Mouse (Mus musculus) c-Kit-positive CD71-positive TER-119-negative erythroid progenitor cells, embryonic 14.5 days (primary cell): ENCODE results near the gene Nudt1.
"Not testable (repeated sequence)": the region's sequence is repeated elsewhere in the genome, so short reads cannot be mapped to it uniquely, and the experiment has no call there.

Experiments
- DNase-seq: peaks from one replicate; pipeline ENCODE4 v3.0.0-alpha.2; 2013; ENCODE audit warnings: low read depth

Gene Nudt1

DNA sequence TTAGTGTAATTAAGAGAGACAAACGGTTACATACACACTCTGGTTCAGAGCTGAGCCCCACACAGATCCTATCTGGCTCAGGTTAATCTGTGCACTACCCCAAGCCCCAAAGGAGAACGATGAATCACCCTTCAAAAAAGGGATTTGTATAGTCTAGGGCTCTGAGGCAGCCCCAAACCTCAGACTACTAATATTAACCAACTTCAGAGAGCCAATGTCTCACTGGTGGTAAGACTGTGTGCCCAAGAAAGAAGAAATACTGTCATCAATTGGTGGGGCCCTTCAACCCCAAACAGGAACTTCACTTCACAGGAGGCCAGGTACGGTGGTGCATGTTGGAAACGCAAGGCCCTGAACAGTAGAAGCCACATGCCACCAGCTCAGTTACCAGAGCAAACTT, 23.8 kb downstream of the Nudt1 start:
- DNase-seq = no peak

DNA sequence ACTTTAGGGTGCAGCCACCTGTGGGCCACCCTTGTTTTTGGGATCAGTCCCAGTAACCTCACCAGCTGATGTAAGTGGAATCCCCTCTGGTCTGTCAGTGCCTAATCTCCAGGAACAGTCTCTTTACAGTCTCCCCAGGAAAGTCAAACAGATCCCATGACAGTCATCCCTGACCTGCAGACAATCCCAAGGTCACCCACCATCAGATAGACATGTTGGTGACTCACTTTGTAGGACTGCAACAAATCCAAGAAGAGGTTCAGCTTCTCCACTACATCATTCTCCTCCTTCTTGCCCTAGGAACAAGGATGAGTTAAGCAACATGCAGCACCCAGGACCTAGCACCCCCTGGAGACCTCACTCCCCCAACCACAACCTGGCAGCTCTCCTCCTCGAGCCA, 24.6 kb downstream of the Nudt1 start:
- no peak for DNase-seq

DNA sequence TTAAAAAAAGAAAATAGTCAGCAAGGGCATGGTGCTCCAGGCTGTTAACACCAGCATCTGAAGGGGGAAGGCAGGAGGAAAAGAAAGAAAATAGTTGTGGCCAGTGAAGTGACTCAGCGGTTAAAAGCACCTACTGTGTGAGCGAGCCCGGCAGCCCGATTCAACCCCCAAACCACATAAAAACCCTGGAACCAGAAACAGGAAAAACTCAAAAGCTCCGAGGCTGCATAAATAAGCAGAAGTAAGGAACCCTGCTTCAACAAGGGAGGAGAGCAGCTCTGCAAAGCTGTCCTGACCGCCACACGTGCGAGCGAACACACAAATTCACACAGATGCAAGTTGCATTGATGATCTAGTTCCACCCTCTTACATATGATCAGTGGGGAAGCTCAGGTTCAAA, 28.4 kb downstream of the Nudt1 start:
- no peak for DNase-seq

DNA sequence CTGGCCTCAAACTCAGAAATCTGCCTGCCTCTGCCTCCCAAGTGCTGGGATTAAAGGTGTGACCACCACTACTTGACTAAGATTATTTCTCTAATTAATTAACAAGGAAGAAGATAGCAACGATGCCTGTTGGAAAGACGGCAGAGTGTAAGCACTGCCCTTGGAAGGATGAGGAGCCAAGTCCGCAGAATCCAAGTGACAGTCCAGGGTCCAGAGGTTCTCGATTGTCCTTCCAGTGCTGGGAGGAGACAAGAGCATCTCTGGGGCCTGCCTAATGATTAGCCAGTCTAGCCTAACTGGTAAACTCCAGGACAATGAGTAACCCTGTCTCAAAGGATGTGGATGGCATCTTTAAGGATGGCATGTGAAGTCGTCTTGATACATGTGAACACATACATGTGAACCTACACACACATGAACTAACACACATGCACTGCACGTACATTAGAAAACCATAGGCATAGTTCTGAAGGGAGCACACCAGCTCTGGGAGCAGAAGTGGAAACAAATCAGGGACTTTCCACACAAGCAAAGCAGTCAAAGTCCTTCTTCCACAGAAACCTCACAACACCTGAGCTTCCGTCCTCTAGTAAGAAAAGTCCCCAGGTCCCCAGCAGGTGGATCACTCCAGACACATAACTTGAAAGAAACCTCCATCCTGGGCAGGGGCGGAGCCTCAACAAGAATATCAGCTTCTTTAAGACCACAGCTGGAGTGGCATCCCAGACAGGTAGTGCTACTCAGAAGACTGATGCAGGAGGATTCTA, 29.5 kb downstream of the Nudt1 start:
- DNase-seq = no peak

DNA sequence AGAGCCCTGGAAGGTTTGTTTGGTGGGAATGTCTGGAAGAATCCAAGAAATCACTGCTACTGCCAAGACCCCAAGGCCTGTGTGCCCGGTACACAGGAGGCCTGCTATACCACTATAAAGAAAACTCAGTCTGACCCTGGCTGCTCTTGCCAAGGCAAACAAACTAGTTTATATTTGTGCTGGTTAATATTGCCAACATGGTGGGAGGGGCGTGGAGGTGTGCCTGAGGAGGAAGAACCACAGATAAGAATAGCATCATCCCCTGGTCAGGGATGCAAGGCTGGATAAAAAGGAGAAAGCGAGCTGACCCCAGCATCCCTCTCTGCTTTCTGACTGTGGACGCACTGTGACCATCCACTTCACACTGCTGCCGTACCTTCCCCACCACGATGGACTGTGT, 30.9 kb downstream of the Nudt1 start:
- DNase-seq = no peak

DNA sequence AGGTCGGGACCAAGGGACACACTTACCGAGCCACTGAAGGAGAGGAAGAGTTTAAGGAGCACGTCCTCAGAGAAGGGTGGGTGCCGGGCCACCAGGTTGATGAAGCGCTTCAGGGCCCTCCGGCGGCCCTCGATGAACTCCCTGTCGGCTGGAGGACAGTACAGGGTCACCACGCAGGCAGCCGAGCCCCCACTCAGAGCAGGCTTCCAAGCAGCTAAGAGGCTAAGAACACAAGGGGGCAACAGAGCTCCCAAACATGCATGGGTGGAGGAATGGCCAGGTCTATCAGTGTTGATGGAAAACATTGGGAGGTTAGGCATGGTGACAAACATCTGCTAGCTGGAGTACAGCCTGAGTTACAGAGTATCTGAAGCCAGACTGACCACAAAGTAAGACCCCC, 34.5 kb downstream of the Nudt1 start:
- no peak for DNase-seq

DNA sequence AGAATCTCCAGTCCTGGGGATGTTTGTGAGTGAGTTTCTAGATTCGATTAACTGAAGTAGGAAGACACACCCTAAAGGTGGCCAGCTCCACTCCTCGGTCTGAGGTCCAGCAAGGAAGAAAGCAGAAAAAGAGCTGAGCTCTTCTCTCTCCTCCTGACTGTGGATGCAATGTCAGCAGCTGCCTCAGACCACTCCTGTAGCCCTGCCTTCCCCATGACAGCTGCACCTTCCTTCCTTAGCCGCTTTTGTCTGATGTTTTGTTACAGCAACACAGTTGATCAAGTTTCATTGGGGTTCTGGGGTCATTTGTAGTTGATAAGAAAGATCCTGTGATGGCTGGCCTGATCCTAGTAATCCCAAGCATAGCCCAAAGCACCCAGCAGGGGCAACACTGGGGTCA, 36.0 kb downstream of the Nudt1 start:
- DNase-seq = no peak

DNA sequence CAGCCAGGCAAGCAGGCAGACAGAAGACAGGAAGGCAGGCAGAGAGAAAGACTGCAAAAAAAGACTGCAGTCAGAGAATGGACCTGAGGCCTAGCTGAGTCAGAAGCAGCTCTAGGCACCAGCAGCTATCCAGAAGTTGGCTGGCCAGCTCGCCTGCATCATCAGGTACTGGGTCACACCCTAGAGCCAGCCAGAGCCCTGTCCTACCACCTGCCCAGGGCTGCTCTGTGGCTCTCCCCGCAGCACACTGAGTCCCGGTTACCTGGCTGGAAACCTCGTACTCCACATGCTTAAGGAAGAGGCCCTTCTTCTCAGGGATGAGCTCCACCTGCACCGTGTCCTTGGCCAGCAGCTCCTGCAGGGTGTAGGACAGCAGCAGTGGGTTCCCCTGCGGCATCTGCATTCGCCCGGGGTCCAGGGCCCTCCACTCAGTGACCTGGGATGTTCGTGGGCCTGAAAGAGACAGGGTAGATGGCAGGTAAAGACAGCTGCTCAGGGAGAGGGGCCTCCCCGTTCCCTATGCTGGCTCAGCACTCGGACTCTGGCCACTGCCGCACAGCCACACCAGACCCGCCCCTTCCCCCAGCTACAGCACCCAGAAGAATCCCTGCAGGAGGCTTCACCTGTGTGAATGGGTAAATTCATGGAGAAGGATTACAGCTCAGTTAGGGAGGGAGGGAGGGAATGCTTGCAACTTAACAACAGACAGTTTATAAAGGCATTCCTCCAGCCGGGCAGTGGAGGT, 38.6 kb downstream of the Nudt1 start:
- no peak for DNase-seq

DNA sequence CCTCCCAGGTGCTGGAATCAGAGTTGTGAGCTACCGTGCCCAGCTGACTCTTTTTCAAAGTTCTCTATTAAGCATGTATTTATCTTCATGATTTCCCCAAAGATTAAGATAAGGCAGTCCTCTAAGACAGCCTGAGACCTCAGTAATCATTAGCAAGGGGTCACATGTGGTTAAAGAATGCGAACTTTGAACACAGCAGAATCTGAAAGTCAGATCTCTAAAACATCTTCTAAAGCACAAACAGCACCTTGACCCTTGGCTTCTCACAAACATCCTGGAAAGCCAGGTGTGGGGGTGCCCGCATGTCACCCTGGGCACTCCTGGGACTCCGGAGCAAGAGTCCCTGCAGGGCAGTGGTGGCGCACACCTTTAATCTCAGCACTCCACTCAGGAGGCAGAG, 43.0 kb downstream of the Nudt1 start:
- no peak for DNase-seq

DNA sequence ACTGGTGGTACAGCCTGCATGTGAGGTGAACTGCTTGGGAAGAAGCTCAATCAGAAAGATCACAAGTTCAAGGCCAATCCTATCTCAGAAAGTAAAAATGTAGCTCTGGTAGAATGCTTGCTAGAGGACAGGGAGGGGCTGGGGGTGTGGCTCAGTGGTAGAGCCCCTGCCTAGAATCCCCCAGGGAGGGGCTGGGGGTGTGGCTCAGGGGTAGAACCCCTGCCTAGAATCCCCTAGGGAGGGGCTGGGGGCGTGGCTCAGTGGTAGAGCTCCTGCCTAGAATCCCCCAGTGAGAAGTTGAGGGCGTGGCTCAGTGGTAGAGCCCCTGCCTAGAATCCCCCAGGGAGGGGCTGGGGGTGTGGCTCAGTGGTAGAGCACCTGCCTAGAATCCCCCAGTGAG, 46.7 kb downstream of the Nudt1 start:
- not testable (repeated sequence) for DNase-seq

DNA sequence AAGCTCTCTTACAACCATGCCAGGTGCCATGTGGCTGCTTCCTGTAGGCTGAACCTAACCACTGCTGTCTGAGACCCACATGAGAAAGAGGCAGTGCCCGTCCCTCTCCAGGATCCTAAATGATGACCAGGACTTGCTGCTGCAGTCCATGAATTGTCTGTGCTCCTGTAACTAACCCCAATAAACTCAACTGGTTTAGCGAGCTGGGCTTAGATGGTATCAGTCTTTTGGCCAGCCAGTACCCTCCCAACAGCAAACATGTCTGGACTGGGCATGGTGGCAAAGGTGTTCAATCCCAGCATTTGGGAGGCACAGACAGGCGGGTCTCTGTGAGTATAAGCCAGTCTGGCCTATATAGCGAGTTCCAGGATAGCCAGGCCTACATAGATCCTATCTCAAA, 47.5 kb downstream of the Nudt1 start:
- no peak for DNase-seq

DNA sequence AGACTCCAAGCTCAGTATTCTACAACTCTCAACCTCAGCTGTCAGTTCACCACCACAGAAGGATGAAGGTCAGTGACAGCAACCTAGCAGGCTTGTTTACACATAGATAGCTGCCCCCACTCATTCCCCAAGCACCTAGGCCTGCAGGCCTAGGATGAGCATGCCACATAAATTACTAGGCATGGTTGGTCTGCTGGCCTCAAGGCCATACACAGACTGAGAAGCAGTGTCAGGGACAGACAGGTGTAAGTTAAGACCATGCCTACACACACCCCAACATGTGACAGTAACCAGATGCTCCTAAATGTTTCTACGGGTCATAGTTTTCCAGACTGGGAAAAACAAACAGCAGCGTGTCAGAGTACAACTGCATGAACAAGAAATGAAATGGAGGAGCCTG, 48.0 kb downstream of the Nudt1 start:
- no peak for DNase-seq

DNA sequence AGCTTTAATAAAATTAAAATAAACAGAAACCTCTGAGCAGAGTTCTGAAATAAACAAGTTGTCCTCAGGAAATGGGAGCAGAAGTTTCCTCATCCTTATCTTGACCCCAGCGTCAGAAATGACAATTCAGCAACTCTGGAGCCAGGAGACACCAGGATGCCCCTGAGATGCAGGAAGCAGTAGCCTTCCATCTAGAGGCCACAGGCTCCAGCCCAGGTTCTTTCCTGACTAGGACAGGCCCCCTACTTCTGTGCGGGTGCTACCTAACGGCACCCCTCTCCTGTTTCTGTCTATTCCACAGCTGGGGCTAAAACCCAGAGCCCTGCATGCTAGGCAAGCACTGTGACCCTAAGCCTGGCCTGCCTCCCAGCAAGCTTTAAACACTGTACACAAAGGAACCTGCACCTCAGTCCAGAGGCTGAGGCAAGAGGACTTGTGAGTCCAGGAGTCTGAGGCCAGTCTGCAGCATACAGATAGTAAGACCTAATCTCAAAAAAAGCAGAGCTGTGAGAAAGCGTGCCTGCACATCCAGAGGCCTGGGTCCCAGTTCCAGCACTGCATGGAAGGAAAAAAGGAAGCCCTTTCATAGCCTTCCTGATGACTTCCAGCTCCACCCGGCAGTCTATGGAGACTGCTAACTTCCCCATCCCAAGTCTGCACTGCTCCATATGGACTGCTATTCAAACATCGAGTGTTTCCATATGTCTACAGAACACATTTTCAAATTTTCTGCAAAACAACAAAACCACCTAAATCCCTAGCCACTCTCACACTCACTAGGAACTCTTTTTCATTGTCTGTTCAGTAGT, 49.2 kb downstream of the Nudt1 start:
- no peak for DNase-seq

DNA sequence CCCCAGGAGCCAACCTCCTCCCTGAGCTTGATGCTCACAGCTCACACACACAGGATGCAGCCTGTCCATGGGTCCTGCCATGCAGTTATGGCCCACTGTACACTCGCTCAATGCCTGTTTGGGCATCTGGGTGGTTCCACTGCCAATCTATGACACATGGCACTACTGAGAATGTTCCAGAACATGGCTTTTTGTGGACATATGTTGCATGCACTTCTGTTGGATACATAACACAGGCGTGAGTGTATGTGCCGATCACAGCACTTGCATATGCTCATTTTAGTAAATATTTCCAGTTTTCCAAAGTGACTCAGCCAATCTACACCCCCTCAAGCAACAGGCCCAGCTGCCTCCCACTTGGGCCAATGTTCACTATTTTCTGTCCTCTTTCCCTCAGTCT, 50.2 kb downstream of the Nudt1 start:
- no peak for DNase-seq

DNA sequence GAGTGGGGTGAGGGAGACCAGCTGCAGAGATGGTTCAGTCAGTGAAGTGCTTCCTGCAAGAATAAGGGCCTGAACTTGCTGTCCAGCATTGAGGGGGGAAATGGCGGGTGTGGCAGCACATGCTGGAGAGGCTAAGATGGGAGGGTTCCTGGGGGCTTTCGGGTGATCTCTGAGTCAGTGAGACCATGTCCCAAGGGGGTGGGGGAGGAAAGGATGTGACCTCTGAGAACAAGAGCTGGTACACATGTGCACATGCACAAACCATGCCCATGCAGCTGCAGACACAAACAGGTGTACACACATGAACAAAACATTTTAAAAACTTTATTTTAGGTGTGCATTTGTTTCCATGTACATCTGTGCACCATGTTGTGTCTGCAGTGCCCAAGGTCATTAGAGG, 52.3 kb downstream of the Nudt1 start:
- no peak for DNase-seq

DNA sequence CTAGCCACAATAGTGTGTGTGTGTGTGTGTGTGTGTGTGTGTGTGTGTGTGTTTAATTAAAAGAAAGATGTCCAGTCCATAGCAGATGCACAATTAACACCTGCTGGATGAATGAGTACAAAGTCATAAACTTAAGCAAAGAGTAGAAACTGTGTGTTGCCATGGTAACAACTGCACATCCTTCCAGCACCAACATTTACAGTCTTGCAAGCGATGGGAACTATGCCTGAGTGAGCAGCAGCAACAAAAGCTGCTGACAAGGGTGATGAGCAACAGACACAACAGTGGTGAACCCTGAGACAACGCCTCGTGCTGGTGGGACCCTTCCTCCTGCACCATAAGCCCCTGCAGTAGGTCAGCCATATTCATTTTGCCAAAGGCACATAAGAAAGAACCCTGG, 52.8 kb downstream of the Nudt1 start:
- no peak for DNase-seq

DNA sequence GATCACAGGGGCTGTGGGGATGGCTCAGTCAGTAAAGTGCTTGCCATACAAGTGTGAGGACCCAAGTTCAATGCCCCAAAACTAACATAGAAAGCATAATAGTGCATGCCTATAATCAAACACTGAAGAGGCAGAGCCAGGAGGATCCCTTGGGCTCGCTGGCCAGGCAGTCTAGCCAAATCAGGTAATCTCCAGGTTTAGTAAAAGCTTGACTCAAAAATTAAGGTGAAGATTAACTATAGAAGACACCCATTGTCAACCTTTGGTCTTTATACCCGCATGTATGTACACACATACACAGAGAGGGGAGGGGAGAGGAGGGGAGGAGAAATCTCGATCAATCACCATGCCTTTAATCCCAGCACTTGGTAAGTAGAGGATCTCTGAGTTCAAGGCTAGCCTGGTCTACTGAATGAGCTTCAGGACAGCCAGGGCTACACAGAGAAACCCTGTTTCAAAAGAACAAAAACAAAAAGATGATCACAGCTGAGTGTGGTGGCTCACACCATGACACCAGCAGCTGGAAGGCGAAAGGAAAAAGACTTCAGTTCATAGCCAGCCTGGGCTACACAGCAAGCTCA, 53.9 kb downstream of the Nudt1 start:
- no peak for DNase-seq

DNA sequence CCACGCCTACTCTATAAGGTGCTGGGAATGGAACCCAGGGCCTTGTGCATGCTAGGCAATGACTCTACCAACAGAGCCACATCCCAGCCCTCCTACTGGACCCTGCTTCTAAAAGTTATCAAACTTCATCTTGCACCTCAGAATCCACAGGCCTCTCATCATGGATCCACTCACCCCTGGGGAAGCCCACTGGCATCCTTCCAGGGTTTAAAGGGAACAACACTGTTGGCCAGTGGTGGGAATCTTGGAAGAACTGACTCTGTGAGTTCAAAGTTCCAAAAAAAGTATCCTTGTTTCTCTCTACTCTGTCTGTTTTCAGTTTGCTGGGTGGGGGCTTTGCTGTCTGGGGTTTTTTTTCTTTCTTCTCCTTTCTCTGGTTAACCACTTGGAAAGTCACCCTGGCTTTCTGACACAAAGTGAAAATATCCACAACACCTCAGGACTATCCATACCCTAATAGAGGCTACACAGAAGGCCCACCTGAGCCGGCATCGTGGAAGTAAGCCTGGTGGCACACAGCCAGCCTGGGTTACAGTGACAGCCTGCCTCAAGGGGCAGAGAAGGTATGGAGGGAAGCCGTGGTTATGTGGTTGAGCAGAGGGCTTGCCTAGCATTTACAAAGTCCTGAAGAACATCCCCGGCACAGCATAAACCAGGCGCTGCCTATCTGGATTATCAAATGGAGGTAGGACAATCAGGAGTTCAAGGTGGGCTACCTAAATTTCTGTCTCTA, 56.8 kb downstream of the Nudt1 start:
- no peak for DNase-seq

DNA sequence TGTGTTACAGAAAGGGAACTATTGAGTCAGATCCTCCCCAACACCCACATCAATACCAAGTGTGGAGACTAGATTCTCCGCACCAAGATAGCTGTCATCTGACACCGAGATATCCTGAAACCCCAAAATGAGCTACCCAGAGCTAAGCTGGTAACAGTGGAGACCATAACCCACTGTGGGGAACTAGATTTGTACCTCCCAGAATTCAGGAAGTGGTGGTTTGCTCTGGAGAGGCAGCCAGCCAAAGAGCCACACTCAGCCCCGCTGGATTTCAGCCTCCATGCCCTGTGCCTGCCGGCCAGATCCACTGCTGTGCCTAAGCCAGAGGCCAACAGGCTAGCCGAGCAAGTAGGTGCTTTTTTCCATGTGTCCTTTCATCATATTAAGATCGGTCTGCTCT, 57.8 kb downstream of the Nudt1 start:
- no peak for DNase-seq

DNA sequence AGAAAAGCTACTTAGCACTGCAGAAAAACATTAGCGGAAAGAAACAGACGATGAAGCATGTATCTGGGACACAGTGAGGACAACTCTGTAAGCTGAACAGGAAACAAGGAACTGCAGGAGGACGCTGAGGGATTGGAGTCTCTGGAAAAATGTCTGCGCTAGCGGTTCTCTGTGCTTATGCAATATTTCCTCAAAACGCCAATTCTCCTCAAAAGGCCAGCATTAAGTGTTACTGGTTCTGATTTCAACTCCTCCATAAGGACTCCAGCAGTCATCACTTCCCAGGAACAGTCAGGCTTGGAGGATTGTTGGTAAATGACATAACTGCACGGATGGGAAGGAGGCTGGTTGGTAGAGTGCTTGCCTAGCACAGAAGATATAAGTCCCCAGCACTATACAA, 59.7 kb downstream of the Nudt1 start:
- DNase-seq = no peak

DNA sequence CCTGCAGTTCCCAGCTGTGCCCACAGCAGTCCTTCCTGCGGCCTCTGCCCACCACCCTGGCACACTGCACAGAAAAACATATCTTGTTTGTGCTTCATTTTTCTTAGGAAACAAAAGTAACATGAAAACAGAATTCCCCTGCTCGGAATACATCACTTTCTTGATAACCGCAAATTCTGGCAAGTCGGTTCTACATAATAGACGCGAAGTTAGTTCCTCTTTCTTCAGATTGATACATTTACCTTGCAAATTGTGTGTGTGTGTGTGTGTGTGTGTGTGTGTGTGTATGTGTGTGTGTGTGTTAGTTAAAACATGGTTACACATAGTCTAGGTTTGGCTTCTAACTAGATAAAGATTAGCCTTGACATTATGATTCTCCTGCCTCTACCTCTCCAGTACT, 61.2 kb downstream of the Nudt1 start:
- DNase-seq = no peak

DNA sequence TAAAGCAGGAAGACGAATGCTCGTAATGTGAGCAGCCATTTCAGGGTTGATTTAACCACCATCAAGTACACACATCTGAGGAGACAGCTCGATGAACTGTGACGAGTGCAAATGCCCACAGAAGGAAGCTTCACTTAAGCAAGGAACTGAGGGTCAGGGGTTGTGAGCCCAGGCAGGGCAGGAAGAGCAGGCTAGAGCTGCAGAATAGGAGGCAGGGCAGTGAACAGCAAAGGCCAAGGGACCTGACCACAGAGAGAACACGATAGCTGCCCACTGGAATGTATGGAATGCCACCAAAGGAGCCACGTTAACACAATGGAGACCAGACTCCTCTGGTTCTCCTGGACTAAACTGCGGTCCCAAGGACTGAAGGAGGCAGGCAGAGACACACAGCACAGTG, 62.1 kb downstream of the Nudt1 start:
- no peak for DNase-seq
